Mouse (Mus musculus) left cerebral cortex, postnatal 14 days (tissue): ENCODE results near the gene Sspn. TPM values are rescaled to one million over a fixed set of nuclear protein-coding genes. Genes with fewer than 3 reads are reported as not detected.
A peak's percentile ranks its signal among the peaks of the same experiment; 100 is the strongest.

Source experiments
- DNase-seq, 2 experiments: peaks; one replicate each; pipeline ENCODE4 v3.0.0; 2021 to 2022; ENCODE audit warnings: low spot score in 2 of 2, mixed read lengths in 1 of 2
- intact Hi-C: fragments of 180-260 bp; cut with DNase I; formaldehyde crosslinking; loops from one replicate; pipeline ENCODE4 v1.15.1; 2025
- total RNA-seq, 2 experiments: library from RNA; stranded (reverse); gene quantifications; 2 replicates each; pipeline ENCODE4 v1.2.3; 2021

The Sspn gene
- total RNA-seq, 2 experiments from 2014 or later = 4.3 to 4.4 TPM

GRCm38 (mm10) chr6:145968301-145968818 is 36.9 kb downstream of the Sspn start:
- intact Hi-C loops = no loop called here
- DNase-seq = no peak

- DNase-seq = no peak
- intact Hi-C loops = no loop called here
Observed at GRCm38 (mm10) chr6:145968821-145969220, 37.4 kb downstream of the Sspn start.

- intact Hi-C loops = no loop called here
- DNase-seq = no peak
Observed at GRCm38 (mm10) chr6:145969572-145969971, 38.1 kb downstream of the Sspn start.

- intact Hi-C loops = no loop called here
- no peak for DNase-seq
Observed at GRCm38 (mm10) chr6:145972107-145972506, 40.7 kb downstream of the Sspn start.

GRCm38 (mm10) chr6:145972836-145973235 is 41.4 kb downstream of the Sspn start:
- no peak for DNase-seq
- intact Hi-C loops = no loop called here

GRCm38 (mm10) chr6:145973356-145973755 is 41.9 kb downstream of the Sspn start:
- intact Hi-C loops = no loop called here
- peak in 1 of 2 experiments; percentile 18 for DNase-seq

- intact Hi-C loops = no loop called here
- DNase-seq = no peak
Observed at GRCm38 (mm10) chr6:145974766-145975165, 43.3 kb downstream of the Sspn start.

- DNase-seq = no peak
- intact Hi-C loops = no loop called here
Observed at GRCm38 (mm10) chr6:145977344-145977743, 45.9 kb downstream of the Sspn start.

GRCm38 (mm10) chr6:145977771-145978450 is 46.5 kb downstream of the Sspn start:
- intact Hi-C loops = no loop called here
- DNase-seq = peak in 1 of 2 experiments; percentile 16

GRCm38 (mm10) chr6:145981074-145981473 is 49.6 kb downstream of the Sspn start:
- DNase-seq = no peak
- intact Hi-C loops = no loop called here

- intact Hi-C loops = no loop called here
Observed at GRCm38 (mm10) chr6:145982335-145982734, 50.9 kb downstream of the Sspn start.

GRCm38 (mm10) chr6:145990578-145990977 is 59.1 kb downstream of the Sspn start:
- intact Hi-C loops = no loop called here
- no peak for DNase-seq

More at GRCm38 (mm10) chr6:145982335-145982734, 50.9 kb downstream of the Sspn start:
- DNase-seq = no peak

- intact Hi-C loops = no loop called here
- no peak for DNase-seq
Observed at GRCm38 (mm10) chr6:145992526-145992925, 61.1 kb downstream of the Sspn start.

- intact Hi-C loops = no loop called here
- DNase-seq = no peak
Observed at GRCm38 (mm10) chr6:145992985-145993384, 61.5 kb downstream of the Sspn start.

GRCm38 (mm10) chr6:145998314-145999007 is 67.0 kb downstream of the Sspn start:
- peak; percentile 62 to 68 for DNase-seq
- intact Hi-C loops = no loop called here

GRCm38 (mm10) chr6:146000767-146001166 is 69.3 kb downstream of the Sspn start:
- intact Hi-C loops = no loop called here
- no peak for DNase-seq

- DNase-seq = no peak
- intact Hi-C loops = no loop called here
Observed at GRCm38 (mm10) chr6:146001396-146002191, 70.2 kb downstream of the Sspn start.

- intact Hi-C loops = no loop called here
- DNase-seq = no peak
Observed at GRCm38 (mm10) chr6:146004174-146004601, 72.7 kb downstream of the Sspn start.

- intact Hi-C loops = no loop called here
- DNase-seq = no peak
Observed at GRCm38 (mm10) chr6:146005129-146005886, 73.9 kb downstream of the Sspn start.
